Mouse (Mus musculus) lung, embryonic 14.5 days (tissue): ENCODE results near the gene Vmn1r155. TPM values are rescaled to one million over a fixed set of nuclear protein-coding genes. Genes with fewer than 3 reads are reported as not detected.
"Not testable (repeated sequence)": the region's sequence is repeated elsewhere in the genome, so short reads cannot be mapped to it uniquely, and the experiment has no call there.

ENCODE experiments used
- ATAC-seq: fragments of 200-750 bp; cut with Nextera tagmentation; 2 replicates; pipeline ENCODE4 v1.8.0; 2017; ENCODE audit warnings: mild to moderate bottlenecking, moderate TSS enrichment, moderate library complexity; ENCODE audit not compliant: insufficient read depth
- DNase-seq: peaks from one replicate; pipeline ENCODE4 v3.0.0-alpha.2; 2015
- H3K27ac ChIP-seq: fragments of 300-500 bp; sonication (generic); 2 replicates; pipeline ENCODE4 v1.5.1; 2014; ENCODE audit warnings: low read depth, mild to moderate bottlenecking, moderate library complexity
- H3K27me3 ChIP-seq: fragments of 300-500 bp; sonication (generic); 2 replicates; pipeline ENCODE4 v1.6.1; 2014; ENCODE audit warnings: low read length, control low read depth; ENCODE audit not compliant: insufficient read depth
- H3K36me3 ChIP-seq: fragments of 300-500 bp; sonication (generic); 2 replicates; pipeline ENCODE4 v1.6.1; 2014; ENCODE audit warnings: control low read depth; ENCODE audit not compliant: insufficient read depth
- H3K4me1 ChIP-seq: fragments of 300-500 bp; sonication (generic); 2 replicates; pipeline ENCODE4 v1.6.1; 2014; ENCODE audit warnings: antibody characterized with exemption, control low read depth; ENCODE audit not compliant: insufficient read depth
- H3K4me2 ChIP-seq: fragments of 300-500 bp; sonication (generic); 2 replicates; pipeline ENCODE4 v1.6.1; 2014; ENCODE audit warnings: mild to moderate bottlenecking
- H3K4me3 ChIP-seq: fragments of 300-500 bp; sonication (generic); 2 replicates; pipeline ENCODE4 v1.5.1; 2014; ENCODE audit warnings: low read depth, low read length
- H3K9ac ChIP-seq: fragments of 300-500 bp; sonication (generic); 2 replicates; pipeline ENCODE4 v1.6.1; 2014
- H3K9me3 ChIP-seq: fragments of 300-500 bp; sonication (generic); 2 replicates; pipeline ENCODE4 v1.6.1; 2016; ENCODE audit warnings: low read depth, low read length, control low read depth
- WGBS: fragments of 180-500 bp; shearing (Covaris S2); extraction: QIAGEN DNeasy Blood & Tissue Kit; methylation state at CpG from one replicate; pipeline ENCODE4 v1.1.7; 2014; 5-methylcytosine and 5-hydroxymethylcytosine counted together
- polyA plus RNA-seq: library from polyadenylated mRNA; unstranded; fragments of >200 nt; fragmentation: Nextera tagmentation; extraction: Ambion mirVana; gene quantifications from 2 replicates; pipeline ENCODE4 v1.2.1, GENCODE M21; 2014

The Vmn1r155 gene
- not detected in 2 replicates for polyA plus RNA-seq

DNA sequence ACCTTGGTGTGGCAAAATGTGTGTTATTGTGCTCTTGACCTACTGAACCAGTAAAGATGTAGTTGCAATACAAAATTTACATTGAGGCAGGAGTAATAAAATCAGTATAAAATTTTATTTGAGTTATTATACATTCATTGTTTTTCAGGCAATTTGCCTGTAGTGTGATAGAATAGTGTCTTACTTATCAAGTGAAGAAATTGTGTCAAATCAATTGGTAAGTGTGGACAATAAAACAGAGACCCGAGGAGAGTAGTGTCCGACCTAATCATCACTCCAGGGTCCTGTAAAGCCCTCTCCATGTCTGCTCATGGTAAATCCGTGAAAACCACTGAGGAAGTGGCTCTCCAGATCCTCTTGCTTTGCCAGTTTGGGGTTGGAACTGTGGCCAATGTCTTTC, at the start of gene Vmn1r155:
TSS of gene Vmn1r155 (plus strand) at position 301 of the 400 bp plus-strand sequence.
- not testable (repeated sequence) for H3K9me3 ChIP-seq, H3K4me2 ChIP-seq, DNase-seq, ATAC-seq, H3K27ac ChIP-seq, H3K9ac ChIP-seq, H3K4me3 ChIP-seq, H3K36me3 ChIP-seq, H3K4me1 ChIP-seq, H3K27me3 ChIP-seq
- WGBS, result no CpG with 5 or more reads among the region's 3 CpGs

DNA sequence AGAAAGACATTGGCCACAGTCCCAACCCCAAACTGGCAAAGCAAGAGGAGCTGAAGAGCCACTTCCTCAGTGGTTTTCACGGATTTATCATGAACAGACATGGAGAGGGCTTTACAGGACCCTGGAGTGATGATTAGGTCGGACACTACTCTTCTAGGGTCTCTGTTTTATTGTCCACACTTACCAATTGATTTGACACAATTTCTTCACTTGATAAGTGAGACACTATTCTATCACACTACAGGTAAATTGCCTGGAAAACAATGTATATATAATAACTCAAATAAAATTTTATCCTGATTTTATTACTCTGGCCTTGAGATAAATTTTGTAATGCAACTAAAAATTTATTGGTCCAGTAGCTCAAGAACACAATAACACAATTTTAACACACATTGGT, 34.4 kb downstream of the Vmn1r155 start, which contains the start of gene Gm8693:
TSS of gene Gm8693 (minus strand) at position 101 of the 400 bp plus-strand sequence.
- not testable (repeated sequence) for ATAC-seq, H3K4me2 ChIP-seq, DNase-seq, H3K4me1 ChIP-seq, H3K27me3 ChIP-seq, H3K9me3 ChIP-seq, H3K36me3 ChIP-seq, H3K27ac ChIP-seq, H3K9ac ChIP-seq, H3K4me3 ChIP-seq
- WGBS, result no CpG with 5 or more reads among the region's 2 CpGs

Other genes starting within 250 kb of the Vmn1r155 start
- not detected in 2 replicates for gene Vmn1r148, start 244.4 kb upstream of the Vmn1r155 start, polyA plus RNA-seq
- gene Vmn1r149, start 219.8 kb upstream of the Vmn1r155 start, polyA plus RNA-seq, result not detected in 2 replicates
- gene Gm10665, start 193.9 kb upstream of the Vmn1r155 start, polyA plus RNA-seq, result not detected in 2 replicates
- not detected in 2 replicates for gene Vmn1r151, start 158.3 kb upstream of the Vmn1r155 start, polyA plus RNA-seq
- gene Vmn1r152, start 135.1 kb upstream of the Vmn1r155 start, polyA plus RNA-seq, result not detected in 2 replicates
- gene Gm8677, start 123.1 kb upstream of the Vmn1r155 start, polyA plus RNA-seq, result not detected in 2 replicates
- gene Gm4201, start 92.7 kb upstream of the Vmn1r155 start, polyA plus RNA-seq, result not detected in 2 replicates
- gene Gm4565, start 69.9 kb upstream of the Vmn1r155 start, polyA plus RNA-seq, result not detected in 2 replicates
- not detected in 2 replicates for gene Gm8693, start 34.3 kb downstream of the Vmn1r155 start, polyA plus RNA-seq
- gene Gm4567, start 61.7 kb downstream of the Vmn1r155 start, polyA plus RNA-seq, result not detected in 2 replicates
- not detected in 2 replicates for gene Vmn1r157, start 103.7 kb downstream of the Vmn1r155 start, polyA plus RNA-seq
- not detected in 2 replicates for gene Vmn1r158, start 132.8 kb downstream of the Vmn1r155 start, polyA plus RNA-seq
- not detected in 2 replicates for gene Vmn1r159, start 185.6 kb downstream of the Vmn1r155 start, polyA plus RNA-seq
- gene Vmn1r160, start 213.2 kb downstream of the Vmn1r155 start, polyA plus RNA-seq, result not detected in 2 replicates